Mouse (Mus musculus) G1E (cell line): ENCODE results near the gene Myh8. TPM values are rescaled to one million over a fixed set of nuclear protein-coding genes. Genes with fewer than 3 reads are reported as not detected.

ENCODE experiments used
- ATAC-seq: 2 replicates; pipeline ENCODE4 v1.8.0; 2016; ENCODE audit warnings: mild to moderate bottlenecking; ENCODE audit not compliant: insufficient number of reproducible peaks, poor library complexity, low FRiP score, severe bottlenecking; ENCODE audit errors: extremely low read depth
- DNase-seq: peaks from one replicate; pipeline ENCODE4 v3.0.0; 2012; ENCODE audit warnings: low spot score
- H3K27me3 ChIP-seq: 2 replicates; pipeline ENCODE4 v1.6.1; 2012; ENCODE audit warnings: mild to moderate bottlenecking, low read length, inconsistent platforms; ENCODE audit not compliant: insufficient read depth
- H3K36me3 ChIP-seq: replicated peaks from 2 replicates; pipeline ENCODE3; 2012; ENCODE audit warnings: mild to moderate bottlenecking, inconsistent platforms
- H3K4me1 ChIP-seq: 2 replicates; pipeline ENCODE4 v1.6.1; 2012; ENCODE audit warnings: low read depth, low read length, inconsistent platforms, mixed read lengths; ENCODE audit not compliant: insufficient read depth
- H3K4me3 ChIP-seq: 2 replicates; pipeline ENCODE4 v1.5.1; 2012; ENCODE audit warnings: low read depth, mild to moderate bottlenecking, inconsistent platforms, low read length, moderate library complexity, mixed read lengths
- H3K9me3 ChIP-seq: replicated peaks from 2 replicates; pipeline ENCODE4 v1.6.1; 2012; ENCODE audit warnings: inconsistent platforms
- CTCF ChIP-seq: IDR thresholded peaks from 2 replicates; pipeline ENCODE4 v1.5.1; 2012; ENCODE audit warnings: low read depth, low read length, inconsistent platforms, mixed read lengths
- GATA1 ChIP-seq: IDR thresholded peaks from 2 replicates; pipeline ENCODE4 v1.6.1; 2012; ENCODE audit warnings: borderline replicate concordance, low read length, inconsistent platforms, mixed read lengths
- GATA2 ChIP-seq: IDR thresholded peaks from 2 replicates; pipeline ENCODE4 v1.6.1; 2012; ENCODE audit warnings: low read depth, low read length, inconsistent platforms, borderline replicate concordance
- POLR2AphosphoS5 ChIP-seq: IDR thresholded peaks from 2 replicates; pipeline ENCODE4 v1.6.1; 2012; ENCODE audit warnings: low read depth, low read length, inconsistent platforms; ENCODE audit not compliant: insufficient replicate concordance
- TAL1 ChIP-seq: conservative IDR thresholded peaks from 2 replicates; pipeline ENCODE4 v1.6.1; 2012; ENCODE audit warnings: low read depth, low read length, inconsistent platforms, mixed read lengths
- polyA plus RNA-seq: library from polyadenylated mRNA; stranded (reverse); fragments of >175 nt; gene quantifications from 2 replicates; pipeline ENCODE4 v1.2.3, GENCODE M21; 2012
- total RNA-seq, 2 experiments: library from RNA; stranded (forward) in 1 of 2; stranded (reverse) in 1 of 2; fragments of 200-1000 nt in 1 of 2; fragments of >200 nt in 1 of 2; fragmentation: Nextera tagmentation in 1 of 2; gene quantifications; 2 replicates each; pipeline ENCODE4 v1.2.3; 2014 to 2017

The Myh8 gene
- total and polyA plus RNA-seq, 3 experiments = 0.22 TPM; not detected in 2

GRCm38 (mm10) chr11:67313733-67314452 lies 37.0 kb downstream of the Myh8 start:
- H3K4me1 ChIP-seq = no peaks in the 10 kb centered on the region
- TF ChIP-seq TAL1 (no peak), POLR2AphosphoS5 (no peak), GATA1 (no peak), CTCF (no peak), GATA2 (no peak)
- DNase-seq (no peak), ATAC-seq (no peak)
- H3K9me3 ChIP-seq = peaks cover 28% of the 10 kb centered on the region
- H3K4me3 ChIP-seq = no peak overlapping the region
- H3K36me3 ChIP-seq = no peaks in the 10 kb centered on the region
- no peaks in the 10 kb centered on the region for H3K27me3 ChIP-seq

DNA sequence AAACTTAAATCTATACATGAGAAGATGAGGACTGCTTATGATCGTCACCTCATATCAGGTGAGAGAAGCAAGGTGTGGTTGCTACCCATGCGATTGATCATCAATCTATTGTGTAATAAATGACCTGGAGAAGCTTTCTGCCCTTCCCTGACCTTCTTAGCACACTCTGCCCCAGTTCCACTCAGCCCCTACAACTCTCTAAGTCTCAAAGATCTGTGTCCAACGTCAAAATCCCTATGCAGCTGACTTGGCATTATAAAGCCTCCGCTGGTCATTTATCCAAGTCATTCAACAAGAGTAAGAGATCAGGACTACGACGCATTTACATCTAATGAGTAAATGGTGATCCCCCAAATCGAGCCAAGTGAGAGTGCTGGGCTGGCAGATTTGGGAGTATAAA lies 44.4 kb downstream of the Myh8 start, which contains the start of gene Myh13:
Myh13 (plus strand) TSS at position 301 of the 400 bp plus-strand sequence.
- no peaks in the 10 kb centered on the region for H3K36me3 ChIP-seq
- H3K27me3 ChIP-seq = no peaks in the 10 kb centered on the region
- H3K4me1 ChIP-seq = no peaks in the 10 kb centered on the region
- H3K9me3 ChIP-seq = peaks cover 23% of the 10 kb centered on the region
- ATAC-seq (no peak), DNase-seq (no peak)
- H3K4me3 ChIP-seq = no peak within 1 kb of the TSS
- TF ChIP-seq CTCF = no peak
- no peak for TF ChIP-seq POLR2AphosphoS5
- TF ChIP-seq GATA2 = no peak
- no peak for TF ChIP-seq TAL1
- TF ChIP-seq GATA1 = no peak

- DNase-seq = no peak
- Histone ChIP-seq H3K27me3 (no peaks in the 10 kb centered on the region), H3K36me3 (no peaks in the 10 kb centered on the region), H3K4me1 (no peaks in the 10 kb centered on the region), H3K4me3 (no peak overlapping the region), H3K9me3 (peaks cover 49% of the 10 kb centered on the region)
- TF ChIP-seq POLR2AphosphoS5 = no peak
- TF ChIP-seq GATA1 = no peak
- no peak for TF ChIP-seq CTCF
- TF ChIP-seq GATA2 = no peak
- no peak for TF ChIP-seq TAL1
- ATAC-seq = no peak
Measured at GRCm38 (mm10) chr11:67326536-67326935, 49.6 kb downstream of the Myh8 start.

DNA sequence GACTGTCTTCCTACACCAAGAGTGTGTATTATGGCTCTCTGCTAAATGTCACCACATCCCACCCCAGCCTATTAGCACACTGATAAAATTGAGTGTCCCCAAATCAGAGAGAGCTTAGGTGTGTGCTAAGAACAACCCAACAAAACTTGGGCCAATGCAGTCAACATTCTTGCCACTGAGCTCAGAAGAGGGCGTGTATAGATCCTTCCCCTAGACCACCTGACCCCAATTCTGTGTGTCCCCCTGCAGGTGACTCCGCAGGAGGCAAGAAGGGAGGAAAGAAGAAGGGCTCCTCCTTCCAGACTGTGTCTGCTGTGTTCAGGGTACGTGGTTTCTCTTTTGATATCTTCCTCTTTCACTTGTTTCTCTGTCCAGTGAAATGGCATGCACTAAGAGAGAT lies 67.6 kb downstream of the Myh8 start:
- Histone ChIP-seq H3K4me3 (no peak overlapping the region), H3K9me3 (peaks cover 39% of the 10 kb centered on the region), H3K27me3 (no peaks in the 10 kb centered on the region), H3K36me3 (no peaks in the 10 kb centered on the region), H3K4me1 (no peaks in the 10 kb centered on the region)
- no peak for TF ChIP-seq TAL1
- TF ChIP-seq CTCF = no peak
- no peak for TF ChIP-seq GATA1
- TF ChIP-seq GATA2 = no peak
- no peak for TF ChIP-seq POLR2AphosphoS5
- no peak for DNase-seq
- ATAC-seq = no peak

GRCm38 (mm10) chr11:67345186-67345855 lies 68.4 kb downstream of the Myh8 start:
- Histone ChIP-seq H3K9me3 (peaks cover 47% of the 10 kb centered on the region), H3K4me1 (no peaks in the 10 kb centered on the region), H3K36me3 (no peaks in the 10 kb centered on the region), H3K27me3 (no peaks in the 10 kb centered on the region), H3K4me3 (no peak overlapping the region)
- DNase-seq = no peak
- no peak for TF ChIP-seq POLR2AphosphoS5
- no peak for TF ChIP-seq CTCF
- no peak for TF ChIP-seq TAL1
- no peak for TF ChIP-seq GATA2
- ATAC-seq = no peak

GRCm38 (mm10) chr11:67345856-67346236 lies 68.9 kb downstream of the Myh8 start:
- no peak for DNase-seq

More at GRCm38 (mm10) chr11:67345856-67346236, 68.9 kb downstream of the Myh8 start:
- no peaks in the 10 kb centered on the region for H3K27me3 ChIP-seq
- H3K36me3 ChIP-seq = no peaks in the 10 kb centered on the region
- TF ChIP-seq TAL1 (no peak), GATA2 (no peak), GATA1 (no peak), CTCF (no peak), POLR2AphosphoS5 (no peak)
- ATAC-seq = no peak
- no peak overlapping the region for H3K4me3 ChIP-seq
- H3K9me3 ChIP-seq = peaks cover 49% of the 10 kb centered on the region
- H3K4me1 ChIP-seq = no peaks in the 10 kb centered on the region
